Mouse (Mus musculus) neural tube, embryonic 15.5 days (tissue): Measurements from ENCODE around the gene Sf3b4. TPM values are rescaled to one million over a fixed set of nuclear protein-coding genes. Genes with fewer than 3 reads are reported as not detected.
"Not testable (repeated sequence)": the region's sequence is repeated elsewhere in the genome, so short reads cannot be mapped to it uniquely, and the experiment has no call there.

ENCODE experiments used
- ATAC-seq: fragments of 200-750 bp; cut with Nextera tagmentation; 2 replicates; pipeline ENCODE4 v1.8.0; 2017; ENCODE audit warnings: mild to moderate bottlenecking, moderate TSS enrichment, moderate library complexity; ENCODE audit not compliant: low FRiP score
- H3K27ac ChIP-seq: fragments of 300-500 bp; sonication (generic); replicated peaks from 2 replicates; pipeline ENCODE4 v1.5.1; 2015; ENCODE audit warnings: mild to moderate bottlenecking, inconsistent platforms
- H3K27me3 ChIP-seq: fragments of 300-500 bp; sonication (generic); replicated peaks from 2 replicates; pipeline ENCODE4 v1.6.1; 2015; ENCODE audit warnings: inconsistent platforms
- H3K36me3 ChIP-seq: fragments of 300-500 bp; sonication (generic); 2 replicates; pipeline ENCODE4 v1.6.1; 2015; ENCODE audit warnings: inconsistent platforms
- H3K4me1 ChIP-seq: fragments of 300-500 bp; sonication (generic); 2 replicates; pipeline ENCODE4 v1.6.1; 2015; ENCODE audit warnings: inconsistent platforms
- H3K4me2 ChIP-seq: fragments of 300-500 bp; sonication (generic); 2 replicates; pipeline ENCODE4 v1.6.1; 2015; ENCODE audit warnings: inconsistent platforms, mild to moderate bottlenecking, moderate library complexity
- H3K4me3 ChIP-seq: fragments of 300-500 bp; sonication (generic); replicated peaks from 2 replicates; pipeline ENCODE4 v1.5.1; 2015; ENCODE audit warnings: mild to moderate bottlenecking, inconsistent platforms
- H3K9ac ChIP-seq: fragments of 300-500 bp; sonication (generic); replicated peaks from 2 replicates; pipeline ENCODE4 v1.6.1; 2015; ENCODE audit warnings: mild to moderate bottlenecking, inconsistent platforms
- H3K9me3 ChIP-seq: fragments of 300-500 bp; sonication (generic); replicated peaks from 2 replicates; pipeline ENCODE4 v1.6.1; 2016; ENCODE audit warnings: inconsistent platforms
- WGBS: fragments of 180-500 bp; shearing (Covaris S2); methylation state at CpG from one replicate; pipeline ENCODE4 v1.1.7; 2015; ENCODE audit warnings: mixed read lengths; 5-methylcytosine and 5-hydroxymethylcytosine counted together
- polyA plus RNA-seq: library from polyadenylated mRNA; unstranded; fragments of >200 nt; fragmentation: Nextera tagmentation; extraction: Ambion mirVana; gene quantifications from 2 replicates; pipeline ENCODE4 v1.2.1, GENCODE M21; 2015

The Sf3b4 gene
- polyA plus RNA-seq, 1 experiment from 2014 or later = 127 TPM

GRCm38 (mm10) chr3:96197129-96197749, 25.1 kb downstream of the Sf3b4 start:
- peak overlapping the region; percentile 99 for H3K4me2 ChIP-seq
- peaks cover 16% of the 10 kb centered on the region for H3K4me1 ChIP-seq
- no peaks in the 10 kb centered on the region; the same call in 1 of the 2 replicates for H3K27me3 ChIP-seq
- peaks cover 34% of the 10 kb centered on the region for H3K36me3 ChIP-seq
- H3K9ac ChIP-seq = peak overlapping the region; percentile 98
- WGBS = under 1% methylated on average over 50 of the region's 50 CpGs
- H3K4me3 ChIP-seq = peak overlapping the region; percentile 77
- no peaks in the 10 kb centered on the region for H3K9me3 ChIP-seq
- peak overlapping the region; percentile 99 for H3K27ac ChIP-seq
- peak; percentile 95 for ATAC-seq

GRCm38 (mm10) chr3:96198181-96198580, 26.0 kb downstream of the Sf3b4 start:
- Histone ChIP-seq H3K27me3 (no peaks in the 10 kb centered on the region; the same call in 1 of the 2 replicates), H3K36me3 (peaks cover 25% of the 10 kb centered on the region), H3K27ac (peak overlapping the region; percentile 99), H3K4me3 (peak overlapping the region; percentile 77), H3K9me3 (no peaks in the 10 kb centered on the region), H3K9ac (peak overlapping the region; percentile 21; the same call in 1 of the 2 replicates), H3K4me1 (peaks cover 16% of the 10 kb centered on the region), H3K4me2 (peak overlapping the region; percentile 99)
- peak; percentile 40; the same call in 1 of the 2 replicates for ATAC-seq
- WGBS = 5% methylated on average over 6 of the region's 6 CpGs

DNA sequence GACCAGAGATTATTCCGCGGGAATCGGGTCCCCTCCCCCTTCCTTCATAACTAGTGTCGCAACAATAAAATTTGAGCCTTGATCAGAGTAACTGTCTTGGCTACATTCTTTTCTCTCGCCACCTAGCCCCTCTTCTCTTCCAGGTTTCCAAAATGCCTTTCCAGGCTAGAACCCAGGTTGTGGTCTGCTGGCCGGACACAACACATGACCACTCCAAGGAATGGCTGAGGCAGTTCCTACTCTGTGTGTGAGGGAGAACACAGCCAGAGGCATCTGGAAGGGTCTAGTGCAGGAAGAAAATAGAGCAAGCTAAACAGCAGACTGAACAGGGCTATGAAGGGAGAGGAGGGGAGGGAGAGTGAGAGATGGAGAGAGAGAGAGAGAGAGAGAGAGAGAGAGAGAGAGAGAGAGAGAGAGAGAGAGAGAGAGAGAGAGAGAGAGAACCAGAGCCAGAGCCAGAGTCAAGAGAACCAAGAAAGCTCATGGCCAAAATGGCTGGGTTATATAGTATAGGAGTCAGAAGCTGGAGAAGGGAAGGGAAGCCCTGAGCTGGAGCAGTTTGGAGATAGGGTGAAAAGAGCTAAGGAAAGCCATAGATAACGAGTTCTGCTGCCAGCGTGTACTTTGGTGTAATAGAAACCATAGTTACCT, 26.6 kb downstream of the Sf3b4 start:
- H3K4me3 ChIP-seq = peak overlapping the region; percentile 77; the same call in 1 of the 2 replicates
- 32% methylated on average over 8 of the region's 8 CpGs for WGBS
- H3K9ac ChIP-seq, ATAC-seq, H3K27me3 ChIP-seq, H3K9me3 ChIP-seq, H3K27ac ChIP-seq: not testable (repeated sequence)
- peaks cover 19% of the 10 kb centered on the region for H3K36me3 ChIP-seq
- peak overlapping the region; percentile 99 for H3K4me2 ChIP-seq
- H3K4me1 ChIP-seq = peaks cover 16% of the 10 kb centered on the region

GRCm38 (mm10) chr3:96199731-96200130, 27.6 kb downstream of the Sf3b4 start:
- H3K9me3 ChIP-seq = no peaks in the 10 kb centered on the region
- H3K36me3 ChIP-seq = peaks cover 9% of the 10 kb centered on the region
- H3K4me1 ChIP-seq = peaks cover 16% of the 10 kb centered on the region
- no peaks in the 10 kb centered on the region; the same call in 1 of the 2 replicates for H3K27me3 ChIP-seq
- no peak for ATAC-seq
- no peak overlapping the region for H3K9ac ChIP-seq
- no peak overlapping the region for H3K27ac ChIP-seq
- WGBS = 92% methylated on average over 2 of the region's 2 CpGs
- H3K4me3 ChIP-seq = no peak overlapping the region
- H3K4me2 ChIP-seq = no peak overlapping the region

DNA sequence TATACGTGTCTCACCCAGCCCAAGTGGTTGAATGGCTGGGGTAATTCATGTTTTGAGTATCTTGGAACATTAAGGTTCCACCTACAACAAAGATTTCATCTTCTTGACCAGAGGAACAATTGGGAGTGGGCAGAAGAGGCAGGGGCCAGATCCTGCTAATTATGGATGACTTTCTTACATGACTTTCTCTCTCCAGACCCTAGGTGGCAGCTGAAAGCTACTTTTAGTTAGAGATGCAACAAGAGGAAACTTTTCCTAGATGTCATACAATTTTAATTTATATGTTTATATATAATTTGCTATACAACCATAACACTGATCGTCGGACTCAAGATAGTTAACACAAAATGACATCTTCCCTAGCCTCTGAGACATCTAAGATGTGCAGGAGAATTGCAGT, 35.7 kb downstream of the Sf3b4 start:
- no peak for ATAC-seq
- H3K4me2 ChIP-seq = no peak overlapping the region
- H3K4me3 ChIP-seq = no peak overlapping the region
- no peaks in the 10 kb centered on the region for H3K4me1 ChIP-seq
- H3K9me3 ChIP-seq = no peaks in the 10 kb centered on the region
- no peaks in the 10 kb centered on the region for H3K27me3 ChIP-seq
- H3K36me3 ChIP-seq = no peaks in the 10 kb centered on the region
- H3K9ac ChIP-seq = no peak overlapping the region
- H3K27ac ChIP-seq = no peak overlapping the region
- WGBS = 86% methylated on average over 3 of the region's 3 CpGs

DNA sequence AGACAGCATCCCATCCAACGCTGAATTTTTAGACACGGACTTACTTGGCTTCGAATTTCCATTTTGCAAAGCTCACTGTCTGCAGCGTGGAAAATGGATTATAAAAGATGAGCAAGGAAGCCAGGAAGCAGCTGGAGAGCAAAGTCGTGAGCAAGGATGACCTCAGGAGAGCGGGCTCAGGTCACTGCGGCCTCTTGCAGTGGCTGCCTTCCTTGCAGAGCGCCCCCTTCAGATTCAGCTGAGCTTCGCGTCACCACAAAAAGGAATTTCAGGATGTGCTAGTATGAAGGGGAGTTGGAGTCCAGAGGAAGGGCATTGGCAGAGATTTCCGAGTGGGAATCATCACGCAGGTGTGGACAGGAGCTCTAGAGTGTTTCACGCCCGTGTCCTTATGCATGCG, 37.1 kb downstream of the Sf3b4 start:
- H3K4me2 ChIP-seq = no peak overlapping the region
- no peaks in the 10 kb centered on the region for H3K9me3 ChIP-seq
- no peak for ATAC-seq
- H3K4me3 ChIP-seq = no peak overlapping the region
- H3K9ac ChIP-seq = no peak overlapping the region
- WGBS = 33% methylated on average over 15 of the region's 15 CpGs
- no peaks in the 10 kb centered on the region for H3K4me1 ChIP-seq
- H3K27me3 ChIP-seq = no peaks in the 10 kb centered on the region
- no peak overlapping the region for H3K27ac ChIP-seq
- H3K36me3 ChIP-seq = no peaks in the 10 kb centered on the region

DNA sequence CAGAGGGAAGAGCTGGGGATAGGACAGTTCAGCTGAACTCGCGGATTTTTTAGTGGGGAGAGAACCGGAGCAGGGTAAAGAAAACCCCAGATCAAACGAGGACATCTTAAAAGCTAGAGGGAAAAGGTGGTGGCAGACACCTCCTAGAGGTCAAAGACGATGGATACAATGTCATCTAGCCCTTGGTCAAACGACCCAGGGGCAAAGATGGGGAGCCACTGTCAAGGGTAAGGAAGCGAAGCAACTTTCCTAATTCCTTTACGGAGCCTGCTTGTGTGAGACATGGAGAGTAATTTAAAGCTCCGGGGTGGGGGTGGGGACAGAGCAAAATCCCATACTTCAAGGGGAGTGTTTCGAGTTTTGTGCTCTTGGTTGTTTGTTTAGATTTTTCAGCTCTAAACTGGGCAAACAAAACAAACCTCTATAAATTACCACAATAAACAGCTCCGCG, 47.1 kb downstream of the Sf3b4 start:
- Histone ChIP-seq H3K4me2 (peak overlapping the region; percentile 91), H3K36me3 (no peaks in the 10 kb centered on the region), H3K9me3 (no peaks in the 10 kb centered on the region), H3K27ac (peak overlapping the region; percentile 99), H3K9ac (peak overlapping the region; percentile 59), H3K27me3 (no peaks in the 10 kb centered on the region), H3K4me1 (peaks cover 31% of the 10 kb centered on the region), H3K4me3 (peak overlapping the region; percentile 67)
- peak; percentile 55 for ATAC-seq
- WGBS = under 1% methylated on average over 12 of the region's 12 CpGs

GRCm38 (mm10) chr3:96219661-96220130, 47.6 kb downstream of the Sf3b4 start, which contains the start of the genes Bola1 and Hist2h2ab:
Bola1 (minus strand) TSS chr3:96219709.
Hist2h2ab (plus strand) TSS chr3:96219865.
- ATAC-seq = peak; percentile 93
- no peaks in the 10 kb centered on the region for H3K36me3 ChIP-seq
- H3K4me3 ChIP-seq = peak within 1 kb of the TSS; percentile 67
- WGBS = under 1% methylated on average over 37 of the region's 37 CpGs
- peak within 1 kb of the TSS; percentile 99 for H3K27ac ChIP-seq
- no peaks in the 10 kb centered on the region for H3K27me3 ChIP-seq
- peak within 1 kb of the TSS; percentile 75 for H3K9ac ChIP-seq
- no peaks in the 10 kb centered on the region for H3K9me3 ChIP-seq
- H3K4me1 ChIP-seq = peaks cover 33% of the 10 kb centered on the region
- H3K4me2 ChIP-seq = peak within 1 kb of the TSS; percentile 91

- Histone ChIP-seq H3K4me1 (peaks cover 34% of the 10 kb centered on the region), H3K4me2 (peak overlapping the region; percentile 91), H3K27ac (peak overlapping the region; percentile 99), H3K9ac (peak overlapping the region; percentile 75), H3K4me3 (peak overlapping the region; percentile 67)
- not testable (repeated sequence) for ATAC-seq, H3K36me3 ChIP-seq, H3K9me3 ChIP-seq, H3K27me3 ChIP-seq
- 0% methylated on average over 31 of the region's 47 CpGs for WGBS
These were observed 48.1 kb downstream of the Sf3b4 start for GRCm38 (mm10) chr3:96220131-96220764.

DNA sequence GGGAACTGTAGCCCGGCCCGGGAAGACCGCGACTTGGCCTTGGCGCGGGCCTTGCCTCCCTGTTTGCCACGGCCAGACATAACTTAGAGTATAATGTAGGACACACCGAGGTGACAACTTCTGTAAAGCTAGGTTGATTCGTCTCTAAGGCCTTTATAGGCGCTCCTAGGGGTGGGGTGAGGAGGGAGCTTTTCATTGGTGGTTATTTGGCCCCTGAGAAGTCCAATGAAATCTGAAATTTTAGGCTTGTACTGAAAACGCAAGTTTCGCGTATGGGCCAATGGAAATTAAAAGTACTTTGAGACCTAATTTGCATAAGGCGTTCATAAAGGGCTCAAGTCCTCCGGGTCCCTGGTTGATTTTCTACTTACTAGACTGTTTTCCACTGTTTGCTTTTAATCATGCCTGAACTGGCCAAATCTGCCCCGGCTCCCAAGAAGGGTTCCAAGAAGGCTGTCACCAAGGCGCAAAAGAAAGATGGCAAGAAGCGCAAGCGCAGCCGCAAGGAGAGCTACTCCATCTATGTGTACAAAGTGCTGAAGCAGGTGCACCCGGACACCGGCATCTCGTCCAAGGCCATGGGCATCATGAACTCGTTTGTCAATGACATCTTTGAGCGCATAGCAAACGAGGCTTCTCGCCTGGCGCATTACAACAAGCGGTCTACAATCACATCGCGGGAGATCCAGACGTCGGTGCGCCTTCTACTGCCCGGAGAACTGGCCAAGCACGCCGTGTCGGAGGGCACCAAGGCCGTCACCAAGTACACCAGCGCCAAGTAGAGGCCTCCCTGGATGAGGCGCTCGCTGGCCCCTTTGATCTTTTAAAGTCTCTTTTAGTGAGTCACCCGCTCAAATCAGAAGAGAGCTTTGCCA, 48.9 kb downstream of the Sf3b4 start, which contains the start of the genes Hist2h2ac and Hist2h2be:
Hist2h2ac (minus strand) TSS at position 116 of the 875 bp plus-strand sequence.
Hist2h2be (plus strand) TSS at position 355 of the 875 bp plus-strand sequence.
- Histone ChIP-seq H3K27me3 (no peaks in the 10 kb centered on the region), H3K36me3 (no peaks in the 10 kb centered on the region), H3K4me3 (peak within 1 kb of the TSS; percentile 67), H3K4me2 (peak within 1 kb of the TSS; percentile 91), H3K27ac (peak within 1 kb of the TSS; percentile 99), H3K9me3 (no peaks in the 10 kb centered on the region), H3K4me1 (peaks cover 36% of the 10 kb centered on the region), H3K9ac (peak within 1 kb of the TSS; percentile 75)
- peak; percentile 82 for ATAC-seq
- under 1% methylated on average over 43 of the region's 43 CpGs for whole genome bisulfite sequencing

DNA sequence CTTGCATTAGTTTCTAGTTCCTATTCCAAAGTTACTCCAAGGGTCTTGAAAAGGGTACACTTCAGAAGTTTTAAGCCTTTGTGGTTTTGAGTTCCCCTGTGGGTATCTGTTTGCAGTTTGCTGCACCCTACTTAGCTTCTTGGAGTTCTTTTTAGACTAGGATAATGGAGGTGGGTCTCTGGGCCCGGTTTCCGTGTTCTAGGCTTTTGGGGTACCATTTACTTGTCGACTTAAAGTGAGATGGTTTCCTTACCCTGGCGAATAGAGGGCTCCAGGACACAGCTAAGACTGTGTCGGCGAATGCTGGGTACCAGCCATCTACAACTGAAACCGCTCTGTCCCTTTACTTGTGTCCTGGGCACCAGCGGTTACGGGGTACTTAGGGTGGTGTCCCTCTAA, 49.5 kb downstream of the Sf3b4 start:
- H3K27ac ChIP-seq = peak overlapping the region; percentile 99
- 15% methylated on average over 9 of the region's 9 CpGs for WGBS
- ATAC-seq = no peak

More for the DNA sequence above, 49.5 kb downstream of the Sf3b4 start:
- Histone ChIP-seq H3K9me3 (no peaks in the 10 kb centered on the region), H3K4me1 (peaks cover 36% of the 10 kb centered on the region), H3K4me3 (peak overlapping the region; percentile 67), H3K9ac (peak overlapping the region; percentile 75), H3K36me3 (no peaks in the 10 kb centered on the region), H3K4me2 (peak overlapping the region; percentile 91), H3K27me3 (no peaks in the 10 kb centered on the region)
